Mouse (Mus musculus) MEL (cell line): ENCODE results near the gene Snx10.

ENCODE experiments used
- CTCF ChIP-seq, 3 experiments: IDR thresholded peaks in 2 of 3; conservative IDR thresholded peaks in 1 of 3; 2 replicates each; pipeline ENCODE4 v1.5.1; 2011 to 2012; ENCODE audit warnings: low read length in 3 of 3, low read depth in 2 of 3, mild to moderate bottlenecking in 2 of 3, improper control_type of control experiment in 1 of 3, inconsistent platforms in 1 of 3, mixed read lengths in 1 of 3, moderate library complexity in 1 of 3; ENCODE audit not compliant: control insufficient read depth in 1 of 3, insufficient read depth in 1 of 3, poor library complexity in 1 of 3, severe bottlenecking in 1 of 3
- HCFC1 ChIP-seq: IDR thresholded peaks from 2 replicates; pipeline ENCODE4 v1.6.1; 2012; ENCODE audit warnings: low read depth, mild to moderate bottlenecking, inconsistent platforms, low read length, improper control_type of control experiment, moderate library complexity
- POLR2A ChIP-seq, 2 experiments: IDR thresholded peaks; 2 replicates each; pipeline ENCODE4 v1.6.1; 2011 to 2012; ENCODE audit warnings: low read length in 2 of 2, mild to moderate bottlenecking in 2 of 2, control low read depth in 1 of 2, improper control_type of control experiment in 1 of 2, low read depth in 1 of 2, moderate library complexity in 1 of 2; ENCODE audit not compliant: control insufficient read depth in 1 of 2, insufficient read depth in 1 of 2, poor library complexity in 1 of 2

- TF ChIP-seq POLR2A (IDR thresholded peaks at IDR 0.05; ENCODE audit: control insufficient read depth in 1 of 2, insufficient read depth in 1 of 2, low read depth in 1 of 2, low read length in 2 of 2, poor library complexity in 1 of 2) = no peak
- no peak for TF ChIP-seq HCFC1
- TF ChIP-seq CTCF (IDR thresholded peaks at IDR 0.05 in 2 of 3, conservative IDR thresholded peaks at IDR 0.05 in 1 of 3; ENCODE audit: control insufficient read depth in 1 of 3, insufficient read depth in 1 of 3, low read depth in 2 of 3, low read length in 3 of 3, poor library complexity in 1 of 3, severe bottlenecking in 1 of 3) = no peak
Observed at GRCm38 (mm10) chr6:51626843-51627242, 103.1 kb downstream of the Snx10 start.
